Mouse (Mus musculus) MEL (cell line): ENCODE measurements around the gene Blcap. TPM values are rescaled to one million over a fixed set of nuclear protein-coding genes. Genes with fewer than 3 reads are reported as not detected.

Source experiments
- DNase-seq: peaks from one replicate; pipeline ENCODE4 v3.0.0; 2011; ENCODE audit warnings: low read depth, low spot score
- H3K27ac ChIP-seq: 2 replicates; pipeline ENCODE4 v1.5.1; 2012; ENCODE audit warnings: low read depth, mild to moderate bottlenecking, control low read depth, low read length, moderate library complexity; ENCODE audit not compliant: control insufficient read depth
- H3K27me3 ChIP-seq, 2 experiments: fragments of 150-350 bp in 1 of 2; sonication (generic) in 1 of 2; 2 replicates each; pipeline ENCODE4 v1.6.1; 2012; ENCODE audit warnings: low read length in 2 of 2, mild to moderate bottlenecking in 2 of 2, improper control_type of control experiment in 1 of 2, moderate library complexity in 1 of 2; ENCODE audit not compliant: insufficient read depth in 2 of 2, control insufficient read depth in 1 of 2
- H3K36me3 ChIP-seq, 2 experiments: 2 replicates each; pipeline ENCODE4 v1.6.1; 2012 to 2014; ENCODE audit warnings: low read length in 2 of 2, improper control_type of control experiment in 1 of 2, inconsistent platforms in 1 of 2, mild to moderate bottlenecking in 1 of 2; ENCODE audit not compliant: insufficient read depth in 2 of 2, control insufficient read depth in 1 of 2
- H3K4me1 ChIP-seq, 2 experiments: fragments of 150-350 bp in 1 of 2; sonication (generic) in 1 of 2; 2 replicates each; pipeline ENCODE4 v1.6.1; 2012; ENCODE audit warnings: low read length in 2 of 2, improper control_type of control experiment in 1 of 2, mild to moderate bottlenecking in 1 of 2; ENCODE audit not compliant: insufficient read depth in 2 of 2, control insufficient read depth in 1 of 2
- H3K4me3 ChIP-seq, 2 experiments: fragments of 150-350 bp in 1 of 2; sonication (generic) in 1 of 2; 2 replicates each; pipeline ENCODE4 v1.5.1; 2012; ENCODE audit warnings: low read depth in 2 of 2, low read length in 2 of 2, mild to moderate bottlenecking in 2 of 2, moderate library complexity in 2 of 2, control low read depth in 1 of 2, improper control_type of control experiment in 1 of 2; ENCODE audit not compliant: control insufficient read depth in 1 of 2, insufficient read depth in 1 of 2
- H3K79me2 ChIP-seq: 2 replicates; pipeline ENCODE4 v1.6.1; 2012; ENCODE audit warnings: mild to moderate bottlenecking, low read length, moderate library complexity; ENCODE audit not compliant: control insufficient read depth, poor library complexity, insufficient read depth
- H3K9ac ChIP-seq: 2 replicates; pipeline ENCODE4 v1.6.1; 2012; ENCODE audit warnings: low read depth, mild to moderate bottlenecking, control low read depth, low read length, moderate library complexity; ENCODE audit not compliant: control insufficient read depth, poor library complexity, severe bottlenecking
- H3K9me3 ChIP-seq: fragments of 150-350 bp; sonication (generic); replicated peaks from 2 replicates; pipeline ENCODE4 v1.6.1; 2012; ENCODE audit warnings: mild to moderate bottlenecking, low read length, improper control_type of control experiment, moderate library complexity; ENCODE audit not compliant: insufficient read depth
- BHLHE40 ChIP-seq: IDR thresholded peaks from 2 replicates; pipeline ENCODE4 v1.6.1; 2012; ENCODE audit warnings: low read depth, mild to moderate bottlenecking, inconsistent platforms, low read length, improper control_type of control experiment, borderline replicate concordance
- CHD2 ChIP-seq: IDR thresholded peaks from 2 replicates; pipeline ENCODE4 v1.6.1; 2011; ENCODE audit warnings: low read length, improper control_type of control experiment
- E2F4 ChIP-seq: IDR thresholded peaks from 2 replicates; pipeline ENCODE4 v1.6.1; 2011; ENCODE audit warnings: low read depth, low read length, improper control_type of control experiment, borderline replicate concordance
- EP300 ChIP-seq, 2 experiments: IDR thresholded peaks; 2 replicates each; pipeline ENCODE4 v1.6.1; 2011; ENCODE audit warnings: improper control_type of control experiment in 2 of 2, low read length in 2 of 2, low read depth in 1 of 2, mild to moderate bottlenecking in 1 of 2
- ETS1 ChIP-seq: IDR thresholded peaks from 2 replicates; pipeline ENCODE4 v1.6.1; 2012; ENCODE audit warnings: low read depth, mild to moderate bottlenecking, inconsistent platforms, low read length, improper control_type of control experiment, moderate library complexity
- GABPA ChIP-seq: IDR thresholded peaks from 2 replicates; pipeline ENCODE4 v1.6.1; 2012; ENCODE audit warnings: low read depth, mild to moderate bottlenecking, inconsistent platforms, low read length, improper control_type of control experiment, moderate library complexity
- JUND ChIP-seq: IDR thresholded peaks from 2 replicates; pipeline ENCODE4 v1.6.1; 2011; ENCODE audit warnings: low read depth, mild to moderate bottlenecking, improper control_type of control experiment, low read length
- KAT2A ChIP-seq: conservative IDR thresholded peaks from 2 replicates; pipeline ENCODE4 v1.6.1; 2012; ENCODE audit warnings: low read depth, low read length, improper control_type of control experiment, inconsistent platforms
- MAFK ChIP-seq: IDR thresholded peaks from 2 replicates; pipeline ENCODE4 v1.6.1; 2011; ENCODE audit warnings: low read depth, mild to moderate bottlenecking, low read length, improper control_type of control experiment, borderline replicate concordance
- MAX ChIP-seq: IDR thresholded peaks from 2 replicates; pipeline ENCODE4 v1.6.1; 2011; ENCODE audit warnings: low read length, improper control_type of control experiment
- MYC ChIP-seq: IDR thresholded peaks from 2 replicates; pipeline ENCODE4 v1.6.1; 2011; ENCODE audit warnings: low read depth, mild to moderate bottlenecking, low read length, improper control_type of control experiment, moderate library complexity
- POLR2AphosphoS5 ChIP-seq: IDR thresholded peaks from 2 replicates; pipeline ENCODE4 v1.6.1; 2012; ENCODE audit warnings: low read depth, borderline replicate concordance, mild to moderate bottlenecking, inconsistent platforms, low read length, moderate library complexity, mixed read lengths
- RCOR1 ChIP-seq: IDR thresholded peaks from 2 replicates; pipeline ENCODE4 v1.6.1; 2012; ENCODE audit warnings: low read depth, mild to moderate bottlenecking, inconsistent platforms, low read length, improper control_type of control experiment
- SMC3 ChIP-seq: IDR thresholded peaks from 2 replicates; pipeline ENCODE4 v1.6.1; 2011; ENCODE audit warnings: low read depth, low read length, improper control_type of control experiment
- TAL1 ChIP-seq: IDR thresholded peaks from 2 replicates; pipeline ENCODE4 v1.6.1; 2012; ENCODE audit warnings: mild to moderate bottlenecking, inconsistent platforms, low read length, moderate library complexity, mixed read lengths
- TCF12 ChIP-seq: IDR thresholded peaks from 2 replicates; pipeline ENCODE4 v1.6.1; 2014; ENCODE audit warnings: low read depth, mild to moderate bottlenecking, inconsistent platforms, low read length, improper control_type of control experiment, moderate library complexity
- USF1 ChIP-seq: IDR thresholded peaks from 2 replicates; pipeline ENCODE4 v1.6.1; 2014; ENCODE audit warnings: low read depth, mild to moderate bottlenecking, inconsistent platforms, low read length, improper control_type of control experiment, moderate library complexity
- ZC3H11A ChIP-seq: IDR thresholded peaks from 2 replicates; pipeline ENCODE4 v1.6.1; 2012; ENCODE audit warnings: low read depth, mild to moderate bottlenecking, inconsistent platforms, low read length, improper control_type of control experiment
- ZKSCAN1 ChIP-seq: IDR thresholded peaks from 2 replicates; pipeline ENCODE4 v1.6.1; 2012; ENCODE audit warnings: low read depth, mild to moderate bottlenecking, inconsistent platforms, low read length, improper control_type of control experiment, moderate library complexity
- ZMIZ1 ChIP-seq: IDR thresholded peaks from 2 replicates; pipeline ENCODE4 v1.6.1; 2012; ENCODE audit warnings: low read depth, mild to moderate bottlenecking, inconsistent platforms, low read length, improper control_type of control experiment, moderate library complexity
- polyA plus RNA-seq, 2 experiments: library from polyadenylated mRNA; stranded (reverse) in 1 of 2; unstranded in 1 of 2; fragments of >175 nt in 1 of 2; fragments of >200 nt in 1 of 2; gene quantifications; 2 replicates each; pipeline versions ENCODE4 v1.2.1 to v1.2.4; 2012; ENCODE audit warnings: low replicate concordance in 2 of 2, low read depth in 1 of 2; ENCODE audit not compliant: insufficient read length in 2 of 2, insufficient read depth in 1 of 2, missing spikeins in 1 of 2
- total RNA-seq: library from RNA; depleted of rRNA; stranded (reverse); fragments of 300-350 nt; gene quantifications from 2 replicates; pipeline ENCODE4 v1.2.3, GENCODE M21; 2012

Blcap gene
- total and polyA plus RNA-seq, 3 experiments, result 11.6 to 19.1 TPM; not detected in 1

DNA sequence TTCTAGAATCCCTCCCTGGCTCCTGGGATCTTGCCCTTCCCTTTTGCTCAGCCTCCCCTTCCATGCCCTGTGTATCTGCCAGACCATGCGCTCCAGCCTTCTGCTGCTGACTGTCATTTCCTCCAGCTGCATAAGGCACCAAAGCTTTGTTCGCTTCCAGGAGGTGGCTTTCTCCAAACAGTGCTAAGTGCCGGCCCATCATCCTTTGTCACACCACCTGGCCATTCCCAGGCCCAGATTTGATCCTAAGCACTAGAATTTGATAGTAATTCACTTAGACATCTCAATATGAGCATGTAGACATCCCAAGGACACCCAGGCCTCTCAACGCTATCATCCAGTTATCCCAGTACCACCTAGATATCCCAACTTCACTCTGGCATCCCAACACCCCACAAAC, 36.9 kb downstream of the Blcap start:
- Histone ChIP-seq H3K27me3 (no peaks in the 10 kb centered on the region), H3K9ac (no peak overlapping the region), H3K27ac (no peak overlapping the region), H3K79me2 (no peaks in the 10 kb centered on the region), H3K4me3 (no peak overlapping the region), H3K9me3 (no peaks in the 10 kb centered on the region), H3K36me3 (peaks cover 0 to 12% of the 10 kb centered on the region in 2 experiments; a peak in 2 of 4 replicates), H3K4me1 (peaks cover 4 to 19% of the 10 kb centered on the region in 2 experiments; a peak in 3 of 4 replicates)
- TF ChIP-seq POLR2AphosphoS5 (no peak), MAFK (no peak), TAL1 (no peak), ETS1 (no peak), ZKSCAN1 (no peak), TCF12 (no peak), MYC (no peak), RCOR1 (no peak), CHD2 (no peak), GABPA (no peak), EP300 (IDR thresholded peaks at IDR 0.05; ENCODE audit: low read depth in 1 of 2, low read length in 2 of 2) (no peak), USF1 (no peak)
- DNase-seq, result no peak

- TF ChIP-seq MAX, result no peak
- TF ChIP-seq KAT2A, result no peak
- TF ChIP-seq JUND, result no peak
- no peak for TF ChIP-seq CHD2
- TF ChIP-seq ZMIZ1, result no peak
- TF ChIP-seq E2F4, result no peak
- no peak for TF ChIP-seq SMC3
- no peak for TF ChIP-seq ZKSCAN1
- no peak for TF ChIP-seq BHLHE40
- TF ChIP-seq ZC3H11A, result no peak
- no peak for DNase-seq
- Histone ChIP-seq H3K9ac (no peak overlapping the region), H3K79me2 (no peaks in the 10 kb centered on the region), H3K4me3 (no peak overlapping the region), H3K36me3 (peaks cover 0 to 12% of the 10 kb centered on the region in 2 experiments; a peak in 2 of 4 replicates), H3K27ac (no peak overlapping the region), H3K4me1 (peaks cover 4 to 19% of the 10 kb centered on the region in 2 experiments; a peak in 3 of 4 replicates), H3K9me3 (no peaks in the 10 kb centered on the region), H3K27me3 (no peaks in the 10 kb centered on the region)
Observed at GRCm38 (mm10) chr2:157531681-157532426, 39.2 kb downstream of the Blcap start.
